Mouse (Mus musculus): ENCODE results near the gene Myh11.
A peak's percentile ranks its signal among the peaks of the same experiment; 100 is the strongest.

Myh11 gene

GRCm38 (mm10) chr16:14265203-14265920, 25.8 kb downstream of the Myh11 start:
- peak; percentile 45 to 72 for DNase-seq

- no peak for DNase-seq
Observed at GRCm38 (mm10) chr16:14264504-14264903, 26.7 kb downstream of the Myh11 start.

- DNase-seq: no peak
Observed at GRCm38 (mm10) chr16:14263241-14263640, 27.9 kb downstream of the Myh11 start.

GRCm38 (mm10) chr16:14262410-14262809, 28.8 kb downstream of the Myh11 start:
- DNase-seq: no peak

GRCm38 (mm10) chr16:14258856-14259255, 32.3 kb downstream of the Myh11 start:
- DNase-seq: no peak

- no peak for DNase-seq
Observed at GRCm38 (mm10) chr16:14253586-14253985, 37.6 kb downstream of the Myh11 start.

GRCm38 (mm10) chr16:14252877-14253276, 38.3 kb downstream of the Myh11 start:
- DNase-seq: no peak

- DNase-seq: no peak
Observed at GRCm38 (mm10) chr16:14249913-14250312, 41.3 kb downstream of the Myh11 start.

GRCm38 (mm10) chr16:14242553-14242952, 48.6 kb downstream of the Myh11 start:
- DNase-seq: peak; percentile 25

- no peak for DNase-seq
Observed at GRCm38 (mm10) chr16:14242059-14242458, 49.1 kb downstream of the Myh11 start.

- DNase-seq: peak; percentile 83 to 85
Observed at GRCm38 (mm10) chr16:14237100-14237723, 54.0 kb downstream of the Myh11 start.

GRCm38 (mm10) chr16:14215156-14215555, 76.0 kb downstream of the Myh11 start:
- no peak for DNase-seq

- no peak for DNase-seq
Observed at GRCm38 (mm10) chr16:14198798-14199197, 92.4 kb downstream of the Myh11 start.

GRCm38 (mm10) chr16:14195427-14195826, 95.7 kb downstream of the Myh11 start:
- peak; percentile 69 to 73 for DNase-seq

GRCm38 (mm10) chr16:14194164-14194950, 96.8 kb downstream of the Myh11 start:
- no peak for DNase-seq

GRCm38 (mm10) chr16:14185516-14185915, 105.7 kb downstream of the Myh11 start:
- DNase-seq: peak in 1 of 2 experiments; percentile 36

GRCm38 (mm10) chr16:14183856-14184255, 107.3 kb downstream of the Myh11 start:
- no peak for DNase-seq

- no peak for DNase-seq
Observed at GRCm38 (mm10) chr16:14182360-14182759, 108.8 kb downstream of the Myh11 start.

- DNase-seq: no peak
Observed at GRCm38 (mm10) chr16:14180163-14180733, 110.9 kb downstream of the Myh11 start.

GRCm38 (mm10) chr16:14178041-14178440, 113.1 kb downstream of the Myh11 start:
- no peak for DNase-seq

- no peak for DNase-seq
Observed at GRCm38 (mm10) chr16:14169706-14170105, 121.5 kb downstream of the Myh11 start.

GRCm38 (mm10) chr16:14166490-14166889, 124.7 kb downstream of the Myh11 start:
- DNase-seq: no peak

GRCm38 (mm10) chr16:14163731-14164130, 127.4 kb downstream of the Myh11 start:
- DNase-seq: peak; percentile 22 to 24

Measured in cerebellum, postnatal 10 days (tissue).